Mouse (Mus musculus) midbrain, postnatal 0 days (tissue): ENCODE results near the gene Hoxd1. TPM values are rescaled to one million over a fixed set of nuclear protein-coding genes. Genes with fewer than 3 reads are reported as not detected.

Source experiments
- ATAC-seq: fragments of 200-750 bp; cut with Nextera tagmentation; 2 replicates; pipeline ENCODE4 v1.8.0; 2017; ENCODE audit warnings: moderate number of reproducible peaks, mild to moderate bottlenecking, moderate TSS enrichment, moderate library complexity; ENCODE audit not compliant: low FRiP score
- DNase-seq: peaks from one replicate; pipeline ENCODE4 v3.0.0-alpha.2; 2015; ENCODE audit warnings: low spot score
- H3K27ac ChIP-seq: fragments of 300-500 bp; sonication (generic); 2 replicates; pipeline ENCODE4 v1.5.1; 2014; ENCODE audit warnings: low read depth, mild to moderate bottlenecking, low read length, mixed read lengths
- H3K27me3 ChIP-seq: fragments of 300-500 bp; sonication (generic); 2 replicates; pipeline ENCODE4 v1.6.1; 2014; ENCODE audit warnings: low read length, control low read depth, mixed read lengths; ENCODE audit not compliant: insufficient read depth
- H3K36me3 ChIP-seq: fragments of 300-500 bp; sonication (generic); 2 replicates; pipeline ENCODE4 v1.6.1; 2014; ENCODE audit warnings: low read length, control low read depth, mixed read lengths; ENCODE audit not compliant: insufficient read depth
- H3K4me1 ChIP-seq: fragments of 300-500 bp; sonication (generic); 2 replicates; pipeline ENCODE4 v1.6.1; 2014; ENCODE audit warnings: mild to moderate bottlenecking, control low read depth, antibody characterized with exemption, low read length, mixed read lengths; ENCODE audit not compliant: insufficient read depth
- H3K4me2 ChIP-seq: fragments of 300-500 bp; sonication (generic); 2 replicates; pipeline ENCODE4 v1.6.1; 2014; ENCODE audit warnings: low read depth, mild to moderate bottlenecking, low read length, mixed read lengths; ENCODE audit not compliant: poor library complexity, severe bottlenecking
- H3K4me3 ChIP-seq: fragments of 300-500 bp; sonication (generic); 2 replicates; pipeline ENCODE4 v1.5.1; 2014; ENCODE audit warnings: low read depth, mild to moderate bottlenecking, low read length, moderate library complexity
- H3K9ac ChIP-seq: fragments of 300-500 bp; sonication (generic); replicated peaks from 2 replicates; pipeline ENCODE4 v1.6.1; 2014; ENCODE audit warnings: mild to moderate bottlenecking, low read length, moderate library complexity, mixed read lengths; ENCODE audit not compliant: poor library complexity, severe bottlenecking
- H3K9me3 ChIP-seq: fragments of 300-500 bp; sonication (generic); 2 replicates; pipeline ENCODE4 v1.6.1; 2016; ENCODE audit warnings: low read length, control low read depth
- CTCF ChIP-seq: IDR thresholded peaks from 2 replicates; pipeline ENCODE4 v1.5.1; 2016; ENCODE audit warnings: antibody characterized with exemption, mild to moderate bottlenecking
- WGBS: fragments of 180-500 bp; shearing (Covaris S2); extraction: QIAGEN DNeasy Blood & Tissue Kit; methylation state at CpG from one replicate; pipeline ENCODE4 v1.1.7; 2014; 5-methylcytosine and 5-hydroxymethylcytosine counted together
- polyA plus RNA-seq: library from polyadenylated mRNA; unstranded; fragments of >200 nt; fragmentation: Nextera tagmentation; extraction: Ambion mirVana; gene quantifications from 2 replicates; pipeline ENCODE4 v1.2.1, GENCODE M21; 2015
- total RNA-seq: library from RNA; depleted of rRNA; stranded (reverse); fragments of >200 nt; gene quantifications from 2 replicates; pipeline ENCODE4 v1.2.3, GENCODE M21; 2014; rRNA removed

Gene Hoxd1
- total RNA-seq: not detected in 2 replicates
- polyA plus RNA-seq: not detected in 2 replicates

DNA sequence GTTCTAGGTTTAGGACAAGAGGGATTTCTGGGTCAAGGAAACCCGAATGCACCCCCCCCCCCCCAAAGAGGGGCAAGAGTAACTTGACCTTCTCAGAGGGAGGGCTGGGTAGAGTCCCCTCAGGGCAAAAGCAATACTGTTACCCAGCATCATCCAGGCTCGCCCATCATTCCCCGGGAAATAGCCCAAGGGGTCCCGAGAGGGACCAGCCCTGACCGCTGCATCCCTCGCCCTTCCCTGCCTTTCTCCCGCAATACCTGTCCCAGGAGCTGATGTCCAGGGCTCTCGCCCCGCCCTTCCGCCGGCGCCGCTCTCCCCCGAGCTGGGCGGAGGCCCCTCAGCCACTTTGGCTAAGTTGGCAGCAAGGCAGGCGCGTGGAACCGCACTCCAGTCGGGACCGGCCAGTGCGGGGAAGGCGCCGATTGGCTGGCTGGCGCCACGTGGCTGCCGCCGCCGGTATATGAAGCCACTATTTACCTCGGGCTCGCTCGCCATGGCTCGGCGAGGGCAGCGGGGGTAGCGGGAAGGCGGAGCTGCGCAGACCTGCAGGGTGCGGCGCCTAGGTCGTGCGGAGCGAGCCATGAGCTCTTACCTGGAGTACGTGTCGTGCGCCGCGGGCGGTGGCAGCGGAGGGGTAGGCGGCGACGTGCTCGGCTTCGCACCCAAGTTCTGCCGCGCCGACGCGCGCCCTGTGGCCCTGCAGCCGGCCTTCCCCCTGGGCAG is at the start of gene Hoxd1:
Hoxd1 (plus strand) TSS at position 459 of the 723 bp plus-strand sequence.
- 1% methylated on average over 56 of the region's 61 CpGs for WGBS
- no peak for TF ChIP-seq CTCF
- no peak for DNase-seq

GRCm38 (mm10) chr2:74713239-74714150 is 49.3 kb upstream of the Hoxd1 start:
- DNase-seq (no peak), ATAC-seq (no peak)
- H3K9me3 ChIP-seq: no peaks in the 10 kb centered on the region
- H3K4me3 ChIP-seq: no peak overlapping the region
- no peak overlapping the region for H3K9ac ChIP-seq
- H3K36me3 ChIP-seq: no peaks in the 10 kb centered on the region
- TF ChIP-seq CTCF: no peak
- H3K27me3 ChIP-seq: peaks cover 93% of the 10 kb centered on the region
- H3K4me2 ChIP-seq: no peak overlapping the region
- 4% methylated on average over 19 of the region's 19 CpGs for WGBS
- H3K27ac ChIP-seq: no peak overlapping the region
- H3K4me1 ChIP-seq: no peaks in the 10 kb centered on the region

More for the DNA sequence above, at the start of gene Hoxd1:
- Histone ChIP-seq H3K27me3 (peaks cover 80% of the 10 kb centered on the region), H3K36me3 (no peaks in the 10 kb centered on the region), H3K27ac (no peak within 1 kb of the TSS), H3K4me2 (peak within 1 kb of the TSS; percentile 90), H3K9ac (no peak within 1 kb of the TSS), H3K9me3 (no peaks in the 10 kb centered on the region), H3K4me1 (peaks cover 12% of the 10 kb centered on the region), H3K4me3 (peak within 1 kb of the TSS; percentile 46)
- peak; percentile 58 for ATAC-seq

- TF ChIP-seq CTCF: no peak
- Histone ChIP-seq H3K4me1 (no peaks in the 10 kb centered on the region), H3K36me3 (no peaks in the 10 kb centered on the region), H3K9ac (no peak overlapping the region), H3K4me2 (no peak overlapping the region), H3K4me3 (no peak overlapping the region), H3K9me3 (no peaks in the 10 kb centered on the region), H3K27me3 (peaks cover 93% of the 10 kb centered on the region), H3K27ac (no peak overlapping the region)
- DNase-seq: no peak
- ATAC-seq: no peak
- 4% methylated on average over 18 of the region's 18 CpGs for WGBS
Observed at GRCm38 (mm10) chr2:74714156-74714789, 48.5 kb upstream of the Hoxd1 start.

DNA sequence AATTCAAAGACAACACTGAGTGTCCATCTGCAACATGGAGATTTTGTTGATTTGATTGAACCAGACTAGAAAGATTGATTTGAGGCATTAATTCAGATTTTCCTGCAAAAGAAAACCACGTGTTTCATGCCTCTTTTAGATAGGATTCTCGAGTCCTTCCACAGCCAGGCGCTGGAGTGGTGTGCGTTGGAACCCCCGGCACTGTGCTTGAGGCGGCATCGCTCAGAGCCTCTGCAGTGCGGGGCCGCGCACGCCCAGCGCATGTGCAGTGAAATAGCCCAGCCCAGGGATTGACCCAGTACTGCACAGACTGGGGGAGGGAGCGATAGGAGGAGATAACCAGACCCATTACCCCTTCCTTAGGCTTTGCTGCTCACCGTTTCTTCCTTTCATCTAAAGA is 47.9 kb upstream of the Hoxd1 start:
- H3K36me3 ChIP-seq: no peaks in the 10 kb centered on the region
- ATAC-seq (no peak), DNase-seq (no peak)
- WGBS: 2% methylated on average over 14 of the region's 14 CpGs
- TF ChIP-seq CTCF: no peak
- H3K4me2 ChIP-seq: no peak overlapping the region
- no peaks in the 10 kb centered on the region for H3K4me1 ChIP-seq
- no peak overlapping the region for H3K9ac ChIP-seq
- no peak overlapping the region for H3K27ac ChIP-seq
- peaks cover 93% of the 10 kb centered on the region for H3K27me3 ChIP-seq
- no peaks in the 10 kb centered on the region for H3K9me3 ChIP-seq
- no peak overlapping the region for H3K4me3 ChIP-seq

- Histone ChIP-seq H3K36me3 (no peaks in the 10 kb centered on the region), H3K27ac (no peak overlapping the region), H3K4me3 (peak overlapping the region; percentile 12; the same call in 1 of the 2 replicates), H3K9me3 (no peaks in the 10 kb centered on the region), H3K9ac (no peak overlapping the region), H3K27me3 (peaks cover 91% of the 10 kb centered on the region), H3K4me1 (no peaks in the 10 kb centered on the region), H3K4me2 (peak overlapping the region; percentile 41)
- peak; percentile 85 for TF ChIP-seq CTCF
- DNase-seq (peak; percentile 92), ATAC-seq (0 out of 2 replicates have a peak, but pooled peaks have one; percentile 27)
- 2% methylated on average over 26 of the region's 26 CpGs for WGBS
Observed at GRCm38 (mm10) chr2:74715504-74716241, 47.1 kb upstream of the Hoxd1 start.
